Mouse (Mus musculus): Measurements from ENCODE around the gene Ppp1r1b.

Ppp1r1b gene

GRCm38 (mm10) chr11:98348083-98348961 is at the start of gene Ppp1r1b:
TSS of gene Ppp1r1b (plus strand) at chr11:98348404.
- no peak for DNase-seq (ENCODE audit: extremely low read depth, insufficient read length, low spot score)

DNA sequence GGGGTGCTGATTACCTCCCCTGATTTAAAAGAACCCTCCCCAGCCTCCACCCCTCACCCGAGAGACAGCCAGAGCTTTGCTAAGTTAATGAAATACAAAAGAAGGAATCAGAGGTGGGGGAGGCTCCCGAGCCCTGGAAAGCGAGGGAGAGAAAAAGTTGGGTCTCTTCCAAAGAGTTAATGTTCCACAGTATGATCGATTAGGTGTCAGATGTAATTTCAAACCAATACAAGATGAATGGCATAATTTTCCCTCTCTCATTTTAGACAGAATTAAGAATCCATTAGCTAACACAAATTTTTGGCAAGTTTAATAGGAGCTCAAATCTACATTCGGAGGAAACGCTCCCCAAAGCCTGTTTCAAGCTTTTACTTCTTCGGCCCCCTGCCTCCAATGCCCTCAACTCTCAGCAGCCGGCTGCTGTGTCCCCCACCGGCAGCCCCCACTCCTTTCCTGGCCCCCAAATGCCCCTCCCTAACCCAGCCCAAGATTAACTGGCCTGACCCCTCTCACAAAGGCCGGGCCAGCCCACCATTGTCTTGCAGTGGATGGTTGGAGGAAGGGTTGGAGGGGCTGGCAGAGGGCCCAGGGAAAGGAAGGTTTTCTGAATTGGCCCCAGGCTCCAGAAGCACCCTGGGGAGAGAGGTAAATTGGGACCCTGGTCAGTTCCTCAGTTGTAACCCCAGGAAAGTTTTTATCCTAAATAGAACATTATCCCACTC is 49.6 kb upstream of the Ppp1r1b start:
- DNase-seq (ENCODE audit: extremely low read depth, insufficient read length, low spot score), result no peak

DNA sequence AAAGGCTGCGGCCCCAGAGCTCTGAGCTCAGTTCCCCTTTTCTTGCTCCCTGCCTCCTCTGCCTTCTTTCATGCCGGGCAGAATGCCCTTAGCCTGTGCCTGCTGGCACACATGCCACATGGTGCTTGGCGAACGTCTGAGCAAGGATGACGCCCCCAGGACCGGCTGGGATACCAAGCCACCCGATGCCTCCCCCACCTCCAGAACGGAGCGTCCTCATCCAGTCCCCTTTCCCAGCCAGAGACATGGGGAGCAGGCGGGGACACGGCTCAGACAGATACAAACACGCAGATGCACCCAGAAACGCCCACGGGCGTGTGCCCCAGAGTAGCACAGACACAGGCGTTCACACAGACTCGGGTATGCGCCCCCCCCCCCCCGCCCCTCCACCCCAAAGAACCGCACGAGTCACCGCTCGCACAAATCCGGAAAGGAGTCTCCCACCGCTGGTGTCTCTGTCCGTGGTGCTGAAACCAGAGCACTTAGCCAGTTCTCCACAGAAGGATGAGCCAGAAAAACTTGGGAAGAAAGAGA is 34.3 kb upstream of the Ppp1r1b start:
- no peak for DNase-seq (ENCODE audit: extremely low read depth, insufficient read length, low spot score)

- DNase-seq (ENCODE audit: extremely low read depth, insufficient read length, low spot score), result no peak
Measured at GRCm38 (mm10) chr11:98317479-98317878, 30.7 kb upstream of the Ppp1r1b start.

- DNase-seq (ENCODE audit: extremely low read depth, insufficient read length, low spot score), result no peak
Measured at GRCm38 (mm10) chr11:98318421-98319116, 29.6 kb upstream of the Ppp1r1b start.

GRCm38 (mm10) chr11:98319120-98319519 is 29.1 kb upstream of the Ppp1r1b start:
- DNase-seq (ENCODE audit: extremely low read depth, insufficient read length, low spot score), result no peak

- DNase-seq (ENCODE audit: extremely low read depth, insufficient read length, low spot score), result no peak
Measured at GRCm38 (mm10) chr11:98319544-98319943, 28.7 kb upstream of the Ppp1r1b start.

- DNase-seq (ENCODE audit: extremely low read depth, insufficient read length, low spot score), result no peak
Measured at GRCm38 (mm10) chr11:98319944-98320343, 28.3 kb upstream of the Ppp1r1b start.

- DNase-seq (ENCODE audit: extremely low read depth, insufficient read length, low spot score), result no peak
Measured at GRCm38 (mm10) chr11:98320381-98320780, 27.8 kb upstream of the Ppp1r1b start.

DNA sequence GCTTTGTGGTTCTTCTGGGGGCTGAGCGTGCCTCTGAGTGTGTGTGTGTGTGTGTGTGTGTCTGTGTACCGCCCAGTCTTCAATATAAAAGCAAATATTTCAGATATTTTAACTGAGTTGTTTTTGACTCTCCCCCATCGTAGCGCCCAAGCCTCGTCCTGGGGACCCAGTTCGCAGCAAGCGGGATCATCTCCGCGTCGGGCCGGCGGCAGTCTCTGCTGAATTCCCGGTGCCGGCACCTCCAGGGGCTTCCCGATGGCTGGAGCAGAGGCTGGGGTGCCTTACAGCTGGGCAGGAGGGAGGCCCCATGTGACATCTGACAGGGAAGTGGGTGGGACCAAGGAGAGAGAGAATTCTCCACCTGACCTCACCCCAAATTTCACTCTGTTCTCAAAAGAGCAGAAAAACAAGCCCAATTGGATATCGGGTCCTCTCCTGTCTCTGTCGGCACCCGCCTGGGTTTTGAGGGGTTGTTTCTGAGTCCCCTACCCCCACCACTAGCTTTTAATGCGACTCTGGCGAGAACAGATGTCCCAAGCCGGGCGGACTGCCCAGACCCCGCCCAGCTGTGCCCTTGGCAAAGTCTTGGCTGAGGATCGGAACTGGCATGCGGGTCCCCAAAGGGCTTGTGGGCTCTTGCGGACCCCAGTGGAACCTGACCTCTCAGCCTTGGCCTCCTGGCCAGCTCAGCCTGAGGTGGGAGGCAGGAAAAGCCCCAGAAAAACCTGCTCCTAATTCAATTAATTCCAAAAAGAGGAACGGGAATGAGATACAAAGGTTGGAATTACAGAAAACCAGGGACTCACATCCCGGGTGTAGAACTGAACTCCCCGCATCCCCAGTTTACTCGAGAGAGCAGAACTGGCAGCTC is 27.2 kb upstream of the Ppp1r1b start:
- no peak for DNase-seq (ENCODE audit: extremely low read depth, insufficient read length, low spot score)

GRCm38 (mm10) chr11:98321677-98322003 is 26.6 kb upstream of the Ppp1r1b start:
- DNase-seq (ENCODE audit: extremely low read depth, insufficient read length, low spot score), result no peak

GRCm38 (mm10) chr11:98322159-98322558 is 26.0 kb upstream of the Ppp1r1b start:
- DNase-seq (ENCODE audit: extremely low read depth, insufficient read length, low spot score), result no peak

- no peak for DNase-seq (ENCODE audit: extremely low read depth, insufficient read length, low spot score)
Measured at GRCm38 (mm10) chr11:98323136-98323866, 24.9 kb upstream of the Ppp1r1b start.

DNA sequence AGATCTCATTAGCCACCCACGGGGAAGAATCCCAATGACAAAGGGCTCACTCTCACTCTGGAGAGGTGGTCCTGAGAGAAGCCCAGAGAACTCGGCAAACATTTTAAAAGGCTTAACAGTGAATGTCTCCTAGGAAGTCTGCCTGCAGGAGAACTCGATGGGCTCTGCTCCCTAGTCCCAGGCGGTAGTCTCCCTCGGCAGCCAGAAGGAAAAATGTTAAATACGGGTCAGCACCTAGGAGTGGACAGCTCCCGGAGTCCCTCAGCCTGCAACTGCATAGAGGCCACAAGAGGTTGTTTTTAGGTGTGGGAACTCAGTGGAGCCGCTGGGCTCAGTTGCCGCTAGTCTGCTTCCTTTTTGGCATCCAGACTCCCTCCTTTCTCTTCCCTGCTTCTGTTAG is 24.3 kb upstream of the Ppp1r1b start:
- DNase-seq (ENCODE audit: extremely low read depth, insufficient read length, low spot score), result no peak

DNA sequence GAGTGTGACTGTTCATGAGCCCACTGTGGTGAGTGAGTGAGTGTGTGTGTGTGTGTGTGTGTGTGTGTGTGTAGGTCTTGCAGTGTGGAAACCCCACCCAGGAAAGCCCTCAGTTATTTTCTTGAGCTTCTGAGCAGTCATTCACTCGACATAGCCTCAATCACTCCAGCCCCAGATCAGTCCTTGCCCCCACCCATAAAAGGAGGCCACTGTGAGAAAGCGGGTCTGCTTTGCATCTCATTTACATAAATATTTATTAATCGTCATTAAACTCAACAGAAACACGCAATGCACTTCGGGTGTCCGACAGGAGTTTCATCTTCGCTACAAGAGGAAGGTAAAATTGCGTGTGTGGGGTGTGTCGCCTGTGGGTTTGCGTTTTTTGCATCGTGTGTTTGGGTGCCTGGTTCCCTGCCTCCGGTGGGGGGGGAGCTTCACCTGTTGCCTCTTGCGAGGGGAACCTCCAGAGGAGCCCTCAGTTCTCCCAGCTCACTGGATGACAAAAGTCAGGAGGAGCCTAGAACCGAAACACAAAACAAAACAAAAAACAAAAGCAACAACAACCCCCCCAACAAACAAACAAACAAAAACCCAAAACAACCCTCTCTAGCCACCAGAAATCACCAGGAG is 22.9 kb upstream of the Ppp1r1b start:
- DNase-seq (ENCODE audit: extremely low read depth, insufficient read length, low spot score), result no peak

- no peak for DNase-seq (ENCODE audit: extremely low read depth, insufficient read length, low spot score)
Measured at GRCm38 (mm10) chr11:98325821-98326218, 22.4 kb upstream of the Ppp1r1b start.

GRCm38 (mm10) chr11:98326741-98327135 is 21.5 kb upstream of the Ppp1r1b start:
- DNase-seq (ENCODE audit: extremely low read depth, insufficient read length, low spot score), result no peak

DNA sequence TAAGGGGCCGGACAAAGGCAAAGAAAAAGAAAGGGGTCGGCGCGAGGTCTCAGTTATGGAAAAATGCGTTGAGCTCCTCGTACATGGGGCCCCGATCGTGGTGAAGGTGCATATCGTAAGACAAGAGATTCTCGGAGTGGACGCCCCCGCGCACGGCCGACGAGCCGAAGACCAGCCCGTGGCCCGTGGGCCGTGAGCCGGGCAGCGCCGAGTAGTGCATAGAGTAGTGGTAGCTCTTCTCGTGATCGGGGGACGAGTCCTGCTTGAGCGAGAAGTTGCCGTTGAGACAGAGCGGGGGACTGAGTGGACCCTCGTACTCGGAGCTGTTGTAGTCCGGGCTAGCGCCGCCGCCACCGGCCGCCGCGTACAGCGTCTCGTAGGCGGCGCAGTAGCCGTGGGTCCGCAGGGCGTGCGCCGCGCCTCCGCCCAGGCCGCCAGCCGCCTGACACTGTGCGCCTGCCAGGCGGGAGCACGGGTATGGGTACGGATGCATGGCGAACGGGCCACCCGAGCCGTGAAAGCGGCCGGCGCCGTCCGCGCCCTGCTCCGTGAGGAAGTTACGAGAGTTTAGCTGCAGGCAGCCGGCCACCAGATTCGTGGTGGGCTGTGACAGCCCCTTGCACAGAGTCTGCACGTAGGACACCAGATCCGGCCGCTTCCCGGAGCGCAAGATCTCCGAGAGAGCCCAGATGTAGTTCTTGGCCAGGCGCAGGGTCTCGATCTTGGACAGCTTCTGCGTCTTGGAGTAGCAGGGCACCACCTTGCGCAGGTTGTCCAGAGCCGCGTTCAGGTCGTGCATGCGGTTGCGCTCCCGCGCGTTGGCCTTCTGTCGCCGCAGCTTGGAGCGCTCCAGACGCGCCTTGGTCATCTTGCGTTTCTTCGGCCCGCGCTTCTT is 20.8 kb upstream of the Ppp1r1b start:
- DNase-seq (ENCODE audit: extremely low read depth, insufficient read length, low spot score), result no peak
